Comparison of ENCODE assay signal across 16 mouse cellular contexts in genomic region chr5:129155902-129156311, GRCm38 (mm10). TPM values are rescaled to one million over a fixed set of nuclear protein-coding genes. Genes with fewer than 3 reads are reported as not detected.
DNase-seq lines count a peak whose midpoint lies in the region; ATAC-seq lines count a peak whose summit lies in the region.
"Had no signal": no experiment of that assay in that cellular context is flagged by ENCODE, and none has a peak within 500 bp of the region (broad histone marks: within the 10 kb centered on the region; RNA-seq: fewer than 3 reads in every experiment).

No protein-coding gene starts in this region.

- H3K9me3 ChIP-seq in forebrain, embryonic 12.5 days, result no peaks in the 10 kb centered on the region
- no peaks in the 10 kb centered on the region for H3K9me3 ChIP-seq in hindbrain, embryonic 16.5 days (ENCODE audit: control insufficient read depth, low read length)
- H3K9me3 ChIP-seq: heart, embryonic 12.5 days; kidney, embryonic 15.5 days; limb, embryonic 12.5 days had no signal

- peaks cover 14% of the 10 kb centered on the region; the same call in 1 of the 2 replicates for H3K27me3 ChIP-seq in forebrain, embryonic 12.5 days
- H3K27me3 ChIP-seq in hindbrain, embryonic 16.5 days (replicated peaks; ENCODE audit: control insufficient read depth, insufficient read depth, low read length), result no peaks in the 10 kb centered on the region
- H3K27me3 ChIP-seq: limb, embryonic 12.5 days had no signal

- peak overlapping the region; percentile 38 for H3K4me2 ChIP-seq in forebrain, embryonic 12.5 days
- H3K4me2 ChIP-seq in hindbrain, embryonic 16.5 days (ENCODE audit: low read length), result 0 out of 2 replicates have a peak overlapping the region, but pooled peaks have one; percentile 2
- H3K4me2 ChIP-seq: heart, embryonic 12.5 days; kidney, embryonic 15.5 days; limb, embryonic 12.5 days had no signal

- H3K4me1 ChIP-seq in forebrain, embryonic 12.5 days, result peaks cover 39% of the 10 kb centered on the region
- peaks cover 13% of the 10 kb centered on the region for H3K4me1 ChIP-seq in hindbrain, embryonic 16.5 days (ENCODE audit: control insufficient read depth, insufficient read depth, low read depth, low read length)
- H3K4me1 ChIP-seq: heart, embryonic 12.5 days had no signal

- DNase-seq in embryo, embryonic 10 days (ENCODE audit: low spot score), result peak; percentile 62
- peak; percentile 43 for DNase-seq in neural tube, embryonic 10.5 days (ENCODE audit: extremely low spot score, low spot score)
- no peak for DNase-seq in frontal cortex, postnatal 10 days (ENCODE audit: low spot score in 2 of 2)
- no peak for DNase-seq in left cerebral cortex, adult 18-20 months (ENCODE audit: low spot score in 2 of 2)
- no peak for DNase-seq in ovary, postnatal 10 days (ENCODE audit: low spot score)
- no peak for DNase-seq in kidney, postnatal 14 days
- DNase-seq: cerebellum, adult 8-10 months; gastrocnemius, adult 2 months; liver, postnatal 0 days; thymus, postnatal 25 days had no signal

- H3K9ac ChIP-seq in forebrain, embryonic 12.5 days, result no peak overlapping the region
- H3K9ac ChIP-seq in hindbrain, embryonic 16.5 days (ENCODE audit: low read depth, low read length), result peak overlapping the region; percentile 2
- H3K9ac ChIP-seq: heart, embryonic 12.5 days; kidney, embryonic 15.5 days; limb, embryonic 12.5 days; liver, postnatal 0 days had no signal

- 4% methylated on average over 9 of the region's 9 CpGs for WGBS in forebrain, embryonic 12.5 days
- 11% methylated on average over 9 of the region's 9 CpGs for WGBS in hindbrain, embryonic 16.5 days

- peak overlapping the region; percentile 76 for H3K27ac ChIP-seq in forebrain, embryonic 12.5 days
- H3K27ac ChIP-seq in hindbrain, embryonic 16.5 days (ENCODE audit: low read depth, low read length), result peak overlapping the region; percentile 9
- H3K27ac ChIP-seq: gastrocnemius, adult 2 months; kidney, embryonic 15.5 days; limb, embryonic 12.5 days had no signal

- no peaks in the 10 kb centered on the region for H3K36me3 ChIP-seq in forebrain, embryonic 12.5 days (replicated peaks)
- no peaks in the 10 kb centered on the region for H3K36me3 ChIP-seq in hindbrain, embryonic 16.5 days (ENCODE audit: control insufficient read depth, insufficient read depth, low read length)
- H3K36me3 ChIP-seq: heart, embryonic 12.5 days; kidney, embryonic 15.5 days; limb, embryonic 12.5 days had no signal

- H3K4me3 ChIP-seq in forebrain, embryonic 12.5 days (replicated peaks), result no peak overlapping the region
- H3K4me3 ChIP-seq in hindbrain, embryonic 16.5 days (ENCODE audit: low read length), result no peak overlapping the region
- H3K4me3 ChIP-seq: gastrocnemius, adult 2 months; heart, embryonic 12.5 days; kidney, embryonic 15.5 days; limb, embryonic 12.5 days had no signal

- peak; percentile 73 for ATAC-seq in forebrain, embryonic 12.5 days (ENCODE audit: low FRiP score)
- ATAC-seq in hindbrain, embryonic 16.5 days, result peak; percentile 45
- ATAC-seq: CD4-positive, CD25-positive, alpha-beta regulatory T cell, adult 4 months; liver, postnatal 0 days had no signal

RNA-seq across cellular contexts. Expression of gene Adgrd1, which starts 59.4 kb away (rescaled TPM):
- 0.05 and 0.09 TPM in 2 replicates for polyA plus RNA-seq in forebrain, embryonic 12.5 days (2016; fragmentation: Nextera tagmentation; extraction: Ambion mirVana)
- 0.14 and 0.21 TPM in 2 replicates for polyA plus RNA-seq in hindbrain, embryonic 16.5 days (2015; fragmentation: Nextera tagmentation; extraction: Ambion mirVana)
- total RNA-seq in left cerebral cortex, adult 18-20 months (2021), result 1 to 10 TPM; 2.8 TPM
- polyA plus RNA-seq: limb, embryonic 12.5 days had no signal

Comparison
In these comparisons a context has a peak if more than half of its experiments do, and no peak if none do; other contexts are left out.
1. DNase-seq: peak in embryo, embryonic 10 days (single experiment) and neural tube, embryonic 10.5 days (single experiment); none in frontal cortex, postnatal 10 days (0 of 2), left cerebral cortex, adult 18-20 months (0 of 2), ovary, postnatal 10 days (single experiment) and kidney, postnatal 14 days (single experiment).